Mouse (Mus musculus) forebrain, embryonic 10.5 days (tissue): ENCODE results near the gene Immt. TPM values are rescaled to one million over a fixed set of nuclear protein-coding genes. Genes with fewer than 3 reads are reported as not detected.

Experiments
- DNase-seq: peaks from one replicate; pipeline ENCODE4 v3.0.0-alpha.2; 2017; ENCODE audit warnings: low spot score; ENCODE audit errors: extremely low spot score
- H3K27ac ChIP-seq: fragments of 300-500 bp; sonication (generic); 2 replicates; pipeline ENCODE4 v1.5.1; 2016; ENCODE audit warnings: mild to moderate bottlenecking
- H3K27me3 ChIP-seq: fragments of 300-500 bp; sonication (generic); 2 replicates; pipeline ENCODE4 v1.6.1; 2016; ENCODE audit warnings: mild to moderate bottlenecking; ENCODE audit not compliant: poor library complexity, severe bottlenecking
- H3K36me3 ChIP-seq: fragments of 300-500 bp; sonication (generic); replicated peaks from 2 replicates; pipeline ENCODE4 v1.6.1; 2016; ENCODE audit warnings: mild to moderate bottlenecking, moderate library complexity
- H3K4me1 ChIP-seq: fragments of 300-500 bp; sonication (generic); 2 replicates; pipeline ENCODE4 v1.6.1; 2016
- H3K4me3 ChIP-seq: fragments of 300-500 bp; sonication (generic); 2 replicates; pipeline ENCODE4 v1.5.1; 2016; ENCODE audit warnings: mild to moderate bottlenecking, moderate library complexity
- H3K9me3 ChIP-seq: fragments of 300-500 bp; sonication (generic); 2 replicates; pipeline ENCODE4 v1.6.1; 2016; ENCODE audit warnings: mild to moderate bottlenecking, moderate library complexity
- WGBS: fragments of 180-500 bp; shearing (Covaris S2); methylation state at CpG from one replicate; pipeline ENCODE4 v1.1.7; 2016; 5-methylcytosine and 5-hydroxymethylcytosine counted together
- polyA plus RNA-seq: library from polyadenylated mRNA; unstranded; fragments of >200 nt; fragmentation: Nextera tagmentation; extraction: Ambion mirVana; gene quantifications from 2 replicates; pipeline ENCODE4 v1.2.1, GENCODE M21; 2016

Immt gene
- 225 TPM in 2 replicates for polyA plus RNA-seq

DNA sequence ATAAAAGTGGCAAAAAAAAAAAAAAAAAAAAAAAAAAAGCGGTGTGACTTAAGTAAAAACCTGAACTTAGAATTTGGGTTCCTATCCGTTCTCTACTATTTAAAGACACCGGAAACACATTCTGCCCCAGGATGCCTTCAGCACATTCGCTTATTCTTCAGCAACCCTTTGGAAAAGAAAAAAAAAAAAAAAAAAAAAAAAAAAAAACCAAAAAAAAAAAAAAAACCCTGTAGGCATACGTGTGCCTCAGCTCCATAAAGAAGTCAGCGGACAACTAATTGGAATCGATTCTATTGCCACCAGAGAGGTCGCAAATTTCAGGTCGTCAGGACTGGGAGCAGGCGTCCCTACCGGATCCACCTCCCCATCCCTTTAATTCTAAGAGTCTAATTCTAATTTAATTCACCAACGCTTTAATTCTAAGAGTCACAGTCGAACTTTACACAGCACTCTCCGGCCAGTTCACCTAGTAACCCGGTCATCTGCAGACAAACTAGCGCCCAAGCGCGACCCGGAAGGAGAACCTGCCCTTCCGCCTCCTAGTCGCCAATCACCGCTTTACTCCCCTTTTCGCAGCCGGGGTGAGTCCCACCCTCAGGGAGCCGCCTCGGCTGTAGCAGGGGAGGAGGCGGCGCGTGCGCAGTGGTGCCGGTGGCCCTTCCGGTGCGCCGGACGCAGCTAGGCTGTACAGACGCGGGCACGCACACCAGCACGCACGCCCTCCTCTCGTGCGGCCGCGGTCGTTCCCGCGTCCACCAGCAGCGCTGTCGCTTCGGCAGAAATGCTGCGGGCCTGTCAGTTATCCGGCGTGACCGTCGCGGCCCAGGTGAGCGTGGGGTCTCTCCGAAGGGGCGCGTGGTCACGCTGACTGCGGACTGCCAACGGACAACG lies at the start of gene Immt:
Gene Immt (plus strand): TSS at position 642 of the 891 bp plus-strand sequence.
- no peaks in the 10 kb centered on the region for H3K27me3 ChIP-seq
- H3K36me3 ChIP-seq, result peaks cover 25% of the 10 kb centered on the region
- H3K4me1 ChIP-seq, result peaks cover 15% of the 10 kb centered on the region
- H3K9me3 ChIP-seq, result no peaks in the 10 kb centered on the region
- 0% methylated on average over 64 of the region's 64 CpGs for WGBS
- DNase-seq, result peak; percentile 97
- H3K27ac ChIP-seq, result peak within 1 kb of the TSS; percentile 95
- H3K4me3 ChIP-seq, result peak within 1 kb of the TSS; percentile 96

DNA sequence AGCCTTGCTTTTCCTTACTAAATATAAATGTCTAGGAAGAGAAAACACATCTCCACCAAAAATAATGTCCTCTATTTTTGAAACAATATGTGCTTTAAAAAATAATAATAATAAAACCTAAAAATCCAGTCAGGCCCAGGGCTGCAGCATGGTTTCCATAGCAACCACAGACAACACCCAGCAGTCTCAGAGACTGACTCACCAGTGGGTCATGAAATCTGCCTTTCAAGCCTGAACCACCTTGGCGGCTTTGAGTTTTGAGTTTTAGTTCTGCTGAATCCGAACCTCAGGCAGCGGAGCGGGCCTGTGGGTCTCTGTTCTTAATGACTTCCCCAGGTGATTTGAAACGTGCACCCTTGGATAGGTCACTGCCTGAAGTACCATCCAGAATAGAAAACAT lies 48.0 kb upstream of the Immt start:
- H3K9me3 ChIP-seq, result no peaks in the 10 kb centered on the region

DNA sequence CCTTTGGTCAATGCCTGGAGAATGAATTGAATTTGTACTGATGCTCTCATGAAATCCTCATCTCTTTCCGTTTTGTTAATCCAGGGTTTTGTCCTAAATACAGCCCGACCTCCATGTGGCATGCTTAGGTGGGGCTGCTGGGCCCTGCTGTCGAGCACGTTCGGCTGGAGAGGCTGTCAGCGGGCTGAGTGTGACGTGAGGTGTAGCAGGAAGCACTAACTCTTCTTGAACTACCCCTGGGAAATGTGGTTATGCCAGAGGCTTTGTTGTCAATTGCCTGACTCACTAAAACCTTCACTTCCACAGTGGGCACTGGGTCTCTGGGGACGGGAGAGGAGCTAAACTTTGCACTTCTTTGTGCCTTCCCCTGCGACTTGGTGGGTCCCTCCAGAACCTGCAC lies 42.8 kb upstream of the Immt start:
- Histone ChIP-seq H3K4me3 (no peak overlapping the region), H3K27ac (no peak overlapping the region), H3K4me1 (no peaks in the 10 kb centered on the region), H3K9me3 (no peaks in the 10 kb centered on the region), H3K27me3 (no peaks in the 10 kb centered on the region), H3K36me3 (peaks cover 8% of the 10 kb centered on the region; the same call in 1 of the 2 replicates)
- no peak for DNase-seq
- WGBS, result 92% methylated on average over 9 of the region's 9 CpGs

More for the DNA sequence above, 48.0 kb upstream of the Immt start:
- 89% methylated on average over 5 of the region's 5 CpGs for WGBS
- DNase-seq, result no peak
- H3K36me3 ChIP-seq, result peaks cover 13% of the 10 kb centered on the region; the same call in 1 of the 2 replicates
- H3K27ac ChIP-seq, result no peak overlapping the region
- H3K4me1 ChIP-seq, result no peaks in the 10 kb centered on the region
- no peak overlapping the region for H3K4me3 ChIP-seq
- H3K27me3 ChIP-seq, result no peaks in the 10 kb centered on the region

DNA sequence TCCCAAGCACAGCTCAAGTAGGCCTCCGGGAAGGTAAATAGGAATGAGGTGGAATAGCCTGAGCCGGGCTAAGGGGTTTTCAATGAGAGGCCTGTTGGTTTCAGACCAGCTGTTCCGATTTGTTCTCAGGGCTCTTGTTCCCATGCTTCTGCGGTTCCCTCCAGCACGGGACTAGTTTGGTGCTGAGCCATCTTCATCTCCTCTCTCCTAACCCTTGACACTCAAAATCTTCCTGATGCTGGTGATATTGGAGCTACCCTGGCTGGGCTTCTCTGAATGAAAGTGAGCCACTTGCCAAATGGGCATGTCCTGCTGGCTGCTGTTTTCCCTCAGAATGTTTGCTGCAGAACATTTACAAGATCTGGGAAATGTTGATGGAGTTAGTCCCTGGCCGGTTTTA lies 39.4 kb upstream of the Immt start:
- no peak overlapping the region for H3K27ac ChIP-seq
- H3K4me3 ChIP-seq, result no peak overlapping the region
- 0 out of 2 replicates have a peak, but pooled peaks cover 2% of the 10 kb centered on the region for H3K36me3 ChIP-seq
- no peak for DNase-seq
- H3K4me1 ChIP-seq, result no peaks in the 10 kb centered on the region
- no peaks in the 10 kb centered on the region for H3K9me3 ChIP-seq
- 91% methylated on average over 6 of the region's 6 CpGs for WGBS
- H3K27me3 ChIP-seq, result no peaks in the 10 kb centered on the region

DNA sequence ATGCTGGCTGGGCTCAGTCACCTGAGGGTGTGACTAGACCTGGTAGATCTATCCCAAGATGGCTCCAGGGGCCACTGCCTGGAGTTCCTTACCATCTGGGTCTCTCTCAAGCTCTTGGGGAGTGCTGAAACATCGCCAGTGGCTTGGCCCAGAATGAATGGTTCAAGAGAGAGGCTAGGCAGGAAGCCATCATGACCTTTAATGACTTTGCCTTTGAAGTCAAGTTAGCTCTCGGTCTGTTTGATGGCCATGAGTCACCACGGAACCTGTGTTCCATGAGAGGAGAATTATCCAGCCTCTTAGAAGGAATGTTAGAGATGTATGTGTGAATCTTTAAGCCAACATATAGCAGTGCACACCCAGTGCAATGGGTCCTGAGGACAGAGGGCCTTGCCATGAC lies 31.7 kb upstream of the Immt start:
- H3K4me1 ChIP-seq, result no peaks in the 10 kb centered on the region
- no peaks in the 10 kb centered on the region for H3K27me3 ChIP-seq
- no peak for DNase-seq
- no peak overlapping the region for H3K27ac ChIP-seq
- H3K9me3 ChIP-seq, result no peaks in the 10 kb centered on the region
- H3K36me3 ChIP-seq, result 0 out of 2 replicates have a peak, but pooled peaks cover 7% of the 10 kb centered on the region
- WGBS, result 91% methylated on average over 3 of the region's 3 CpGs
- H3K4me3 ChIP-seq, result no peak overlapping the region

DNA sequence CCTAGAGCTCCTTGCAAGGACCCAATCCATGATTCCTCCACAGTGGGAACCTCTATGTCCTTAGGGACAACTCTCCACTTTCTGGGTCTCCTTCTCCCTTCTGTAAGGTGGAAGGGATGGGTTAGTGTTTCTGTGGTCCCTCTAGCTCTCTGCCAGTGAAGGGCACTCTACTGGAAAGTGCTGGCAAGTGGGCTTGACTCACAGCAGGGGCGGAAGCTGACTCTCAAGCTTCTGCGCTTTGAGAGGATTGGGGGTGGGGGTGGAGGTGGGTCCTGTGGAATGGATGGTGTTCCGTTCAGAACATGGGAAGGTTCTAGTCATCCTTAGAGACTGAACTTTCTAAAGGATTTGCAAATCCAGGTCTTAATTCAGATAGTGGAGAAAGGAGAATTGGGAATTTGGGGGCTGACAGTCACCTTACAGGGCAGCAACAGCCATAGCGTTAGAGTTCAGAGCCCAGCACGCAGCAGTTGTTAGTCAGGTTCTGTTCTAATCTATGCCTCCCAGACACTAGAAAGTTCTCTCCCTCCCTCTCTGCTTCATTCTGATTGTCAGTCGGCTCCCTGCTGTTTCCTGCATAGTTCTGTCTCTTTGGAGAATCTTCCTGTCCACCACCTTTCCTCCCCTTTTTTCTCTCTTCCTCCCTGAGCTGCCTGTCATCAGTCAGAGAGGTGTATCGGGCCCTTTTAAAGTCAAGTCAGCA lies 30.0 kb upstream of the Immt start:
- H3K36me3 ChIP-seq, result 0 out of 2 replicates have a peak, but pooled peaks cover 7% of the 10 kb centered on the region
- no peaks in the 10 kb centered on the region for H3K27me3 ChIP-seq
- H3K4me3 ChIP-seq, result no peak overlapping the region
- no peaks in the 10 kb centered on the region for H3K4me1 ChIP-seq
- no peak for DNase-seq
- H3K27ac ChIP-seq, result no peak overlapping the region
- 64% methylated on average over 7 of the region's 7 CpGs for WGBS
- no peaks in the 10 kb centered on the region for H3K9me3 ChIP-seq

DNA sequence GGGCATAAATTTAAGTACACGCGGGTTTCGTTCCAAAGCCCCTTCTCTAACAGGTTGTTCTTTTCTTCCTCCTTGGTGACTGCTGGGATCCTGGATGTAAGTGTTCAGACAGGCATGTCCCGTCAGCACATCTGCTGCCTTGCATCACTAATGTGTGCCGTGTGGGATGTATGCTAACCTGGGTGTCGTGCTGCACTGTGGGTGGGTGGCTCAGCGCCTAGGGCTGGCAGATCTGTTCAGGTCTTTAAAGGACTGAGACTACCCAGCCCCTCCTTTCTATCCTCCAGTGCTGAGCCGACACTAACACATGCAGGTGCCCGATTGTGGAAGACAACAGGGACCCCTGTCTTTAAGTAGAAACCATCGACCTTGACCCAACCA lies 29.4 kb upstream of the Immt start:
- 0 out of 2 replicates have a peak, but pooled peaks cover 5% of the 10 kb centered on the region for H3K36me3 ChIP-seq
- no peak for DNase-seq
- H3K4me3 ChIP-seq, result no peak overlapping the region
- no peaks in the 10 kb centered on the region for H3K4me1 ChIP-seq
- H3K27me3 ChIP-seq, result no peaks in the 10 kb centered on the region
- H3K27ac ChIP-seq, result 0 out of 2 replicates have a peak overlapping the region, but pooled peaks have one; percentile 7
- WGBS, result 85% methylated on average over 10 of the region's 10 CpGs
- no peaks in the 10 kb centered on the region for H3K9me3 ChIP-seq

DNA sequence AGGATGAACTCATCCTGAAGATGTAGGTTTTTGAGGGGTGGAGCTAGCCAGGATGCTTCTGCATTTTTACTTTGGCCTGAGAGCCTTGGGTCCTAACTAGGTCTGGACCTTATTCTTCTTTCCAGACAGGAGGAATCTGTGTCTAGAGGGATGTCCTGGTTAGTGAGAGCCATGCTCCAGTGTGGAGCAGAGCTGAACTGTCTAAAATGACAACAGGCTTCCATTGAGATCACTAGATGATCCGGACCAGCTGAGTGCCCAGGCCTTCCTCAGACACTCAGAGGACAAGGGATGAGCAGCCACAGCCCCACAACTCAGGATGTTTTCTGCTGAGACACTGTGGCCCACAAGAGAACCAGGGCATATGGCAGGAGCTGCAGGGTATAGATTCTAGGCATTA lies 27.5 kb upstream of the Immt start:
- no peak for DNase-seq
- no peak overlapping the region for H3K27ac ChIP-seq
- 97% methylated on average over 1 of the region's 1 CpGs for WGBS

DNA sequence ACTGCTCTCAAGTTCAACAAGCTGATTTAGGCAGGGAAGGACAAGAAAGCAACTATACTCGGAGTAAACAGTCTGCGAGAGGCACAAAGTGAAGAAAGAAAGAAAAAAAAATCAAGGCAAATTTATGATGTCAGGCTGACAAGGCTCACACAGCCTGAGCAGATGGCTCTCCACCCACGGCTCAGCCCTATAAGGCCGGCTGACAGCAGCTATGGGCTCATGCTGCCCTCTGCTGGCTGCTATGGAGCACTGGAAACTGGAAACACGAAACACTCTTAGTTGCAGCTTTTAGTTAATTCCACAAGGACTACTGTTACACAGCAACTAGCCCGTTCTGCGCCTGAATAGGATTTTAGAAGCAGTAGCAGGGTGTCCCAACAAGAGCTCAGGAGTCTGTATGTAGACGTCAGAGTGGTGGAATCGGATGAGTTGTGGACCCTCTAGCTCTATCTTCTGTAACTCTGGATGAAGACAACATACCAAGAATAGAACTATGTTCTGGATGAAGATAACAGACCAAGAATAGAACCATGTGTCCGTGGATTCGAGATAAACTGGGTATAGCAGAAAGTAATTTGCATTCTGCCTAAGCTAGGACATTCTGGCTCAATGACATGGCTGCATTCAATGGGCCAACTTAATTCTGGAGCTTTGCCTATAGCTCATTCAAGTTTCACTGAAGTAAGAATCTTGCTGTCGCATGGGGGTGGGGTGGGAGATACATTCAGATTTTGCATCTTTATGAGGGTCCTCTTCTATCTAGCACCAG lies 26.9 kb upstream of the Immt start:
- Histone ChIP-seq H3K27ac (no peak overlapping the region), H3K4me3 (no peak overlapping the region), H3K27me3 (no peaks in the 10 kb centered on the region), H3K36me3 (no peaks in the 10 kb centered on the region; the same call in 1 of the 2 replicates), H3K9me3 (no peaks in the 10 kb centered on the region), H3K4me1 (no peaks in the 10 kb centered on the region)
- 36% methylated on average over 12 of the region's 12 CpGs for WGBS
- DNase-seq, result peak; percentile 66

More for the DNA sequence above, 27.5 kb upstream of the Immt start:
- no peaks in the 10 kb centered on the region for H3K27me3 ChIP-seq
- no peaks in the 10 kb centered on the region for H3K4me1 ChIP-seq
- no peaks in the 10 kb centered on the region for H3K9me3 ChIP-seq
- H3K4me3 ChIP-seq, result no peak overlapping the region
- peaks cover 2% of the 10 kb centered on the region; the same call in 1 of the 2 replicates for H3K36me3 ChIP-seq

DNA sequence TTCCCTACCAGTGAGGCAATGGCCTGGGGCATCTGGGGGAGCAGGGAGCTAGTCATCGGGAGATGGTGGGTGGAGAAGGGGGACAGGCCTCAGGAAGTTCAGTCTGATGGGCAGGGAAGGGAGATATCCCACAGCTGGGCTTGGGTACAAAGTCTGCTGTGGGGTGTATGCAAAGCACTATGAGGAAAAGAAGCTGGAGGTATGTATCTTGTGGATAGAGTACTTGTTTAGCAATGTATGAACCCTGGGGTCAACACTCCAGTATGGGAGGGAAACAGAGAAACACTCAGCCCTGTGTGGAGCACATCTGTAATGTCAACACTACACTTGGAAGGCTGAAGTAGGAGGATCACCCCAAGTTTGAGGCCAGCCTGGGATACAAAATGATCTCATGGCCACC lies 24.4 kb upstream of the Immt start:
- H3K27me3 ChIP-seq, result no peaks in the 10 kb centered on the region
- H3K4me1 ChIP-seq, result no peaks in the 10 kb centered on the region
- H3K36me3 ChIP-seq, result peaks cover 22% of the 10 kb centered on the region
- no peak for DNase-seq
- H3K9me3 ChIP-seq, result no peaks in the 10 kb centered on the region
- H3K4me3 ChIP-seq, result no peak overlapping the region
- H3K27ac ChIP-seq, result no peak overlapping the region
- WGBS, result 86% methylated on average over 1 of the region's 1 CpGs

DNA sequence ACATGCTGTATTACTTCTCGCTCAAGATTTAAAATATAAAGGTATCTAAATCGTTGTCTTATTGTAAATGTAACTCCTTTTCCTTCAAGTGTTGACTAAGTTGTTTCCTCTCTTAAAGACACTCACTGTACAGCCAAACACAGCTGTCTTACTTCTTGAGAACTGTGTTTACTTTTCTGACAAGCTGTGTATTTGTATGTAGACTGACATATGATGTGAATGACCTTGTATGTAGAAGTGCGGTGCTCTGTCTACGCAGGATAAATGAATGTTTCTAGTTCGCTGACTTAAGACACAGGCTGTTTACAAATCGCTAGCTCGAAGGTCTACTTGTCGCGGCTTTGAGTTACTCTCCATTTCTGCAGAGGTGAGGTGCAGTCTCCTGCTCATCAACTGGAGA lies 21.2 kb upstream of the Immt start:
- DNase-seq, result no peak
- 95% methylated on average over 9 of the region's 9 CpGs for WGBS
- H3K27me3 ChIP-seq, result no peaks in the 10 kb centered on the region

DNA sequence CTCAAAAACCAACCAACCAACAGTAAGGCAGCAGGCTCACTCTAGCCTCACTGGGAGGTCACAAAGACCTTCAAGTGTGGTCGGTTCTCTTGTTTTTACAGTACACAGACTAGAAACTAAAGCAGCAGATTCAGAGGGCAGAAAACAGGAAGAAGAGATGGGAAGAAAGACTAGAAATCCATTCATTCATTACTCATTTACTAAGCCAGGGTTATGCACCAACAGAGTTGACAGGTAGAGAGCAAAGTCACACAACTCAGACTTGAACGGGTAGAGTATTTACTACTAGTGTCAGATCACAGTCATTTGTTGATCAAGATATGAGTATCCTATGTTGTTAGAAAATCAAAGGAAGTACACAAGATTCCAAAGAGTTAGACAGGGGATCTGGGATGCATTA lies 18.3 kb upstream of the Immt start:
- Histone ChIP-seq H3K9me3 (no peaks in the 10 kb centered on the region), H3K4me1 (no peaks in the 10 kb centered on the region), H3K36me3 (peaks cover 80% of the 10 kb centered on the region), H3K27me3 (no peaks in the 10 kb centered on the region), H3K27ac (no peak overlapping the region), H3K4me3 (no peak overlapping the region)
- 94% methylated on average over 2 of the region's 2 CpGs for WGBS
- DNase-seq, result no peak

More for the DNA sequence above, 21.2 kb upstream of the Immt start:
- H3K36me3 ChIP-seq, result peaks cover 50% of the 10 kb centered on the region
- H3K4me3 ChIP-seq, result no peak overlapping the region
- H3K9me3 ChIP-seq, result no peaks in the 10 kb centered on the region
- no peaks in the 10 kb centered on the region for H3K4me1 ChIP-seq
- H3K27ac ChIP-seq, result no peak overlapping the region
